Mouse (Mus musculus): ENCODE data around the gene Lbr. TPM values are rescaled to one million over a fixed set of nuclear protein-coding genes. Genes with fewer than 3 reads are reported as not detected.
"Not testable (repeated sequence)": the region's sequence is repeated elsewhere in the genome, so short reads cannot be mapped to it uniquely, and the experiment has no call there.

Lbr gene
- polyA plus RNA-seq, 1 experiment from 2014 or later = 56.6 TPM

DNA sequence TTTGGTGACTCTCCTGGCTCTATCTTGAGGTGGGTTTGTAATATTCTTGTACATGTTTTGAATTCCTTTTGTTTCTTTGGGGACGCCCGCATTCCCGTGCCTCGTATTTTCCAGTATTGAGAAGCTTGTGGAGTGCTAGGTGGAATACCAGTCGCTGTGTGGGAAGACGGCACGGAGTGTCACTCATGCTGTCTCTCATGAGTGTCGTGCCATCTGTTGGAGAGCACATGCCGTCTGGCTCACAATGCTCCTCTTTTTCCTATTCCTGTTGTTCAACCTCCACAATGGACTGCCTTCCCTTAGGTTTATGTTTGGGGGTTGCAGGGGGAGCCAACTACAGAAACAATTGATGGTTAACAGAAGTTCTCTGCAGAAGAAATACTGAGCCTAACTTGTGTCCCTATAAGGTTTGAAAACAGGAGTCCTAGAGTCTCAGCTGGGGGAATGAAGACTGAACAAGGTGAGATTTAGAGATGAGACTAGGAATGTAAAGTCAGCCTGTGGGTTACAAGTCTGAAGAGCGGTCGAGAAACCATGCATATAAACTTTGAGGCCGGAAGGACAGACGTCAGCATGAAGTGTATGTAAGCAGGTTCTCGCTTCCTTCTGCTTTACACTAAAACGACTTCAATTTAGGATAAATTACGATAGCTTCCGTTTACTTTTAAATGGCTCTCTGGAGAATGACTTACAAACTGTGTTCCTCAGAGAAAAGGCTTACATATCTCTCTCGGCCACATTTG, 31.2 kb downstream of the Lbr start:
- Histone ChIP-seq H3K4me2 (replicated peaks) (no peak overlapping the region), H3K27ac (no peak overlapping the region; the same call in 1 of the 2 replicates), H3K9me3 (no peaks in the 10 kb centered on the region), H3K9ac (replicated peaks) (no peak overlapping the region), H3K4me3 (replicated peaks) (no peak overlapping the region), H3K36me3 (peaks cover 35% of the 10 kb centered on the region), H3K4me1 (replicated peaks) (no peaks in the 10 kb centered on the region), H3K27me3 (no peaks in the 10 kb centered on the region)
- no peak for ATAC-seq
- 90% methylated on average over 18 of the region's 18 CpGs for WGBS

DNA sequence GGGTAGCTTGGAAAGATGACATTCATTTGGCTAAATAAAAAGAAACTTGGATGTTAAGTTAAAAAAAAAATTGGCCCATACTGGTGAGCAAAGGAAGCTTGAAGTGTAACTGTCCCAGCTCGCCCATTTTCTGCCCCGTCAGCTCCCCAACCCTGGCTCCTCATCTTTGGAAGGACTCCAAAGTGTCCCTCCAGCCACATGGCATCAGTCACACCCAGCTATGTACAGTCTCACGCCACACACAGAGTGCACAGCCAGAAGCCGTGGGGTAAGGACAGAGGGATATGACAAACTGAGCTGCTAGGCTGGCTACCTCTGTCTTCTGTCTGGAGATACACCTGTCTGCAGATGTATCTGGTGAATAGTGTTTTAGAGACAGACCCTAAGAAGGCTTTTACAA, 42.2 kb downstream of the Lbr start:
- ATAC-seq = no peak
- no peaks in the 10 kb centered on the region for H3K4me1 ChIP-seq (replicated peaks)
- no peak overlapping the region for H3K27ac ChIP-seq
- H3K4me3 ChIP-seq (replicated peaks) = no peak overlapping the region
- H3K27me3 ChIP-seq = no peaks in the 10 kb centered on the region
- H3K36me3 ChIP-seq = no peaks in the 10 kb centered on the region
- H3K9ac ChIP-seq (replicated peaks) = no peak overlapping the region
- 85% methylated on average over 4 of the region's 4 CpGs for WGBS
- H3K9me3 ChIP-seq = no peaks in the 10 kb centered on the region
- H3K4me2 ChIP-seq (replicated peaks) = no peak overlapping the region

DNA sequence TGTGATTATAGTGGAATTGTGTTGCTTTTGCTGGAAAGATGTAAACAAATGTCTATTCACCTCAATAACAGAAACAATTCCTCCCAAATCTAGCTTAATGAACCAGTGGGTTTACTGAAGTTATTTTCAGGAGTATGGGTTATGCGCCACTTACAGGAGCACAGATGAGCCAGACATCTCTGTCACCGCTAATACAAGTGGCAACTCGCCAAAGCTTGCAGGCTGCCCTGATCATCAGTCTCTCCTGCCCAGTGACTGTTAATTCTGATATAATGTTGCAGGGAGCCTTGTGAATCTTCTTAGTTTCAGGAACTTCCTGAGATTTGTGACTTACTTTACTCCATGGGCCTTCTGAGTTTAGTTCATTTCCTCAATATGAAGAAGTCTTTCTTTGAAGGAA, 42.9 kb downstream of the Lbr start:
- Histone ChIP-seq H3K27me3 (no peaks in the 10 kb centered on the region), H3K4me2 (replicated peaks) (no peak overlapping the region), H3K4me3 (replicated peaks) (no peak overlapping the region), H3K36me3 (no peaks in the 10 kb centered on the region), H3K9me3 (no peaks in the 10 kb centered on the region), H3K27ac (no peak overlapping the region), H3K4me1 (replicated peaks) (no peaks in the 10 kb centered on the region), H3K9ac (replicated peaks) (no peak overlapping the region)
- WGBS = 93% methylated on average over 3 of the region's 3 CpGs
- ATAC-seq = no peak

DNA sequence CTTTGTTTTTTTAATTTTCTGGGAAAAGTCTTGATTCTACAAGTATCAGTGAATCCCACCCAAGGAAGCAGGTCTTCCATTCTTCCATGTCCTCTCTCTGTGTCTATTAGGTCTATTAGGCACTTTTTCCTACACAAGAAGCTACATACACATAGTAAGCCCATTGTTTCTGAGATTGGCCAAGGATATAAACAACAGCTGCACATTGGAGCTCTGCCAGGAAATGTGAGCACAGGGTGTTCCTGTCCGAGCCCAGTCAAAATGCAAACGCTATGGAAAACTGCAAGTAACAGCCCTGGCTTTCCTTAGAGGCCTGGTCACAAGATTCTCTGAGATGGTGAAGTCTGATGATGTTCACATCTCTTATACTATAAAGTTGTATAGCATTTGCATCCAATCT, 49.3 kb downstream of the Lbr start:
- no peak for ATAC-seq
- Histone ChIP-seq H3K4me1 (replicated peaks) (no peaks in the 10 kb centered on the region), H3K27ac (no peak overlapping the region), H3K36me3 (no peaks in the 10 kb centered on the region), H3K4me3 (replicated peaks) (no peak overlapping the region), H3K4me2 (replicated peaks) (no peak overlapping the region), H3K27me3 (no peaks in the 10 kb centered on the region), H3K9ac (replicated peaks) (no peak overlapping the region), H3K9me3 (no peaks in the 10 kb centered on the region)
- 69% methylated on average over 2 of the region's 2 CpGs for WGBS

DNA sequence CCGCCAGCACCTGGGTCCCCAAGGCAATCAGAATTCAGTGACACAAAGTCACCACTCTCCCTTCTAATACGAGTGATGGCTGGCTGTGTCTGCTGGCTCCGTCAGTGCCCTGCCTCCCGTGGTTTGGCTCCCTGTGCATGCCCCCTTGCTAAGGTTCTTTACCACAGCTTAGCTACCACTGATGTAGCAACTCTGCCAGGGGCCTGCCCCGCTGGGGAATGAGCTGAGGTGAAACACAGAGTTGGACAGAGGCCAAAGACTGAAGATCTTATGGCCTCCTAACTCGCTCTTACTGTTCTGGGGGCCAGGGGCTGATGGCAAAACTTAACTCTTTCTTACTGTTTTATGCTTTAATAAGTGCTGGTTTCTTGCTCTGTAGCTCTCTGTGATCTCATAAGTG, 52.9 kb downstream of the Lbr start:
- no peak for ATAC-seq
- 66% methylated on average over 6 of the region's 6 CpGs for WGBS

DNA sequence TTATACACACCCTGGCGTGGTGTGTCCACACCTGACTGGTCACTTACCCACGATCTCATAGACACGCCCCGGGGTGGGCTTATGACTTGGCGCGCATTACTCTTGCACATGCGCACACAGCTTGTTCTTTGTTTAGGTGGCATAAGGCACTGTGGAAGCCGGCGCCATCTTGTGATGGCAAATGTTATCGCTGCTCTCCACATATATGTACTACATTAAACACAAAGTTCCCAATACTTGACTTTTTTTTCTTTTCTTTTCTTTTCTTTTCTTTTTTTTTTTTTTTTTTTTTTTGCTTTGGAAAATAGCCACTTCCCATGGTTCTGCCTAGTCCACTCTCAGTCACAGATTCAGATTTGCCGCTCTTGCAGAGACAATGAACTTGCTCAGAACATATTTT, 60.2 kb downstream of the Lbr start:
- WGBS = 96% methylated on average over 11 of the region's 11 CpGs
- ATAC-seq, H3K27ac ChIP-seq: not testable (repeated sequence)

More for the DNA sequence above, 52.9 kb downstream of the Lbr start:
- Histone ChIP-seq H3K36me3 (no peaks in the 10 kb centered on the region), H3K4me3 (replicated peaks) (no peak overlapping the region), H3K9ac (replicated peaks) (no peak overlapping the region), H3K4me2 (replicated peaks) (no peak overlapping the region), H3K27me3 (no peaks in the 10 kb centered on the region), H3K9me3 (no peaks in the 10 kb centered on the region), H3K4me1 (replicated peaks) (no peaks in the 10 kb centered on the region), H3K27ac (no peak overlapping the region)

DNA sequence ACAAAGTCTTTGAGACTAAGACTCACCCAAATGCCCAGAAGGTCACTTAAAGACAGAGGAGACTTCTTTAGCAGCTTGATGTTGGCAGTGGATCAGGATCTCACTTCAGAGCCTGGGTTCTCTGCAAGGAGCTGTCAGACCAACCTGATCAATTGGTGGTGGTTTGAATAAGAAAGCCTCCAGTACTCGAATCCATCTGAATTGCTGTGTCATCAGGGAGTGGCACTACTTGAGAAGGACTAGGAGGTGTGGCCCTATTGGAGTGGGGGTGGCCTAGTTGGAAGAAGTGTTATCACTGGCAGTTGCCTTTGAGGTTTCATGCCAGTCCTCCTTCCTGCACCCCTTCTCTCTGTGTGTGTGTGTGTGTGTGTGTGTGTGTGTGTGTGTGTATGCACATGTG, 66.3 kb downstream of the Lbr start:
- Histone ChIP-seq H3K36me3 (no peaks in the 10 kb centered on the region), H3K9me3 (no peaks in the 10 kb centered on the region), H3K27me3 (no peaks in the 10 kb centered on the region), H3K4me3 (replicated peaks) (no peak overlapping the region), H3K4me1 (replicated peaks) (peaks cover 7% of the 10 kb centered on the region; the same call in 1 of the 2 replicates), H3K27ac (no peak overlapping the region), H3K4me2 (replicated peaks) (no peak overlapping the region), H3K9ac (replicated peaks) (no peak overlapping the region)
- ATAC-seq = no peak
- 77% methylated on average over 1 of the region's 1 CpGs for WGBS

More for the DNA sequence above, 60.2 kb downstream of the Lbr start:
- not testable (repeated sequence) for H3K9ac ChIP-seq (replicated peaks); H3K27me3 ChIP-seq; H3K4me2 ChIP-seq (replicated peaks); H3K4me3 ChIP-seq (replicated peaks); H3K9me3 ChIP-seq; H3K36me3 ChIP-seq; H3K4me1 ChIP-seq (replicated peaks)

DNA sequence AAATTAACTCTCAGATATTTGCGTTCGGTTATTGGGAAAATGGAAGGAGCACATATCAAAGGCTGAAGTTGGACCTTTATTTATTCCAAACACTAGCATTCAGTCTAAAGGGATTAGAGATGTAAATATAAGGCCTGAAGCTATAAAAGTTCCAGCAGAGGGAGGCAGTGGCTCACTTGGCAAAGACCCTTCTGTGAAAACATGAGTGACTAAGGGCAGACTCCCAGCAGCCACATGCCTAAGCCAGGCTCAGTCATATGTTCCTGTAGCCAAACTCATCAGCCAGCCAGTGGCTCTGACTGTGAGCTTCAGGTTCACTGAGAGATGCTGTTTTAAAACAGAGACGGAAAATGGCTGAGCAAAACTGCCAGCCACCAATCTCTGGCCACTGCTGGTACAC, 71.0 kb downstream of the Lbr start:
- Histone ChIP-seq H3K27me3 (no peaks in the 10 kb centered on the region), H3K4me2 (replicated peaks) (no peak overlapping the region), H3K36me3 (no peaks in the 10 kb centered on the region), H3K9me3 (0 out of 2 replicates have a peak, but pooled peaks cover 5% of the 10 kb centered on the region), H3K9ac (replicated peaks) (no peak overlapping the region), H3K4me3 (replicated peaks) (no peak overlapping the region), H3K27ac (no peak overlapping the region), H3K4me1 (replicated peaks) (peaks cover 7% of the 10 kb centered on the region; the same call in 1 of the 2 replicates)
- ATAC-seq = no peak
- 98% methylated on average over 3 of the region's 3 CpGs for WGBS

DNA sequence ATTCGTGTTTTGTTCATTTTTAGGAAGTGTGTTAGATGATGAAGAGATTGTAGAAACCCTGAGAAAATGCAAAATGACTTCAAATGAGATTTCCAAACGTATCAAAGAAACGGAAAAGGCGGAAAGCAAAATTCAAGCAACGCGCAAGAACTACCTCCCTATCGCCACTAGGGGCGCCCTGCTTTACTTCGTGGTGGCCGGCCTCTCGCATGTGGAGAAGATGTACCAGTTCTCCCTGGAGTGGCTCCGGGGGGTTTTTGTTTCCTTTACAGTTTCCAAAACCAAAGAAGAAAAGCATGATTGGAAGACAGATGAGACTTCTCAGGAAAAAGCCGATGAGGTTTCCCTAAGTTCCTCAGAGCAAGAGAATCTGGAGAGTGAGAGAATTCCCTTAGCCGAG, 73.5 kb downstream of the Lbr start:
- Histone ChIP-seq H3K4me3 (replicated peaks) (no peak overlapping the region), H3K9me3 (0 out of 2 replicates have a peak, but pooled peaks cover 5% of the 10 kb centered on the region), H3K4me1 (replicated peaks) (peaks cover 7% of the 10 kb centered on the region; the same call in 1 of the 2 replicates), H3K4me2 (replicated peaks) (no peak overlapping the region), H3K27me3 (no peaks in the 10 kb centered on the region), H3K36me3 (no peaks in the 10 kb centered on the region), H3K9ac (replicated peaks) (no peak overlapping the region), H3K27ac (no peak overlapping the region)
- no peak for ATAC-seq
- WGBS = 57% methylated on average over 14 of the region's 14 CpGs

Other genes with a start within 250 kb of the Lbr start
- gene Enah, start 176.9 kb upstream of the Lbr start, polyA plus RNA-seq (2015; fragmentation: Nextera tagmentation; extraction: Ambion mirVana) = 36.3 and 37.9 TPM in 2 replicates

All from midbrain, embryonic 13.5 days (tissue).